Mouse (Mus musculus) lung, embryonic 14.5 days (tissue): ENCODE data around the gene Zfp592. TPM values are rescaled to one million over a fixed set of nuclear protein-coding genes. Genes with fewer than 3 reads are reported as not detected.
A peak's percentile ranks its signal among the peaks of the same experiment; 100 is the strongest.

Experiments
- ATAC-seq: fragments of 200-750 bp; cut with Nextera tagmentation; 2 replicates; pipeline ENCODE4 v1.8.0; 2017; ENCODE audit warnings: mild to moderate bottlenecking, moderate TSS enrichment, moderate library complexity; ENCODE audit not compliant: insufficient read depth
- DNase-seq: peaks from one replicate; pipeline ENCODE4 v3.0.0-alpha.2; 2015
- H3K27ac ChIP-seq: fragments of 300-500 bp; sonication (generic); 2 replicates; pipeline ENCODE4 v1.5.1; 2014; ENCODE audit warnings: low read depth, mild to moderate bottlenecking, moderate library complexity
- H3K27me3 ChIP-seq: fragments of 300-500 bp; sonication (generic); 2 replicates; pipeline ENCODE4 v1.6.1; 2014; ENCODE audit warnings: low read length, control low read depth; ENCODE audit not compliant: insufficient read depth
- H3K36me3 ChIP-seq: fragments of 300-500 bp; sonication (generic); 2 replicates; pipeline ENCODE4 v1.6.1; 2014; ENCODE audit warnings: control low read depth; ENCODE audit not compliant: insufficient read depth
- H3K4me1 ChIP-seq: fragments of 300-500 bp; sonication (generic); 2 replicates; pipeline ENCODE4 v1.6.1; 2014; ENCODE audit warnings: antibody characterized with exemption, control low read depth; ENCODE audit not compliant: insufficient read depth
- H3K4me2 ChIP-seq: fragments of 300-500 bp; sonication (generic); 2 replicates; pipeline ENCODE4 v1.6.1; 2014; ENCODE audit warnings: mild to moderate bottlenecking
- H3K4me3 ChIP-seq: fragments of 300-500 bp; sonication (generic); 2 replicates; pipeline ENCODE4 v1.5.1; 2014; ENCODE audit warnings: low read depth, low read length
- H3K9ac ChIP-seq: fragments of 300-500 bp; sonication (generic); 2 replicates; pipeline ENCODE4 v1.6.1; 2014
- H3K9me3 ChIP-seq: fragments of 300-500 bp; sonication (generic); 2 replicates; pipeline ENCODE4 v1.6.1; 2016; ENCODE audit warnings: low read depth, low read length, control low read depth
- CTCF ChIP-seq: IDR thresholded peaks from 2 replicates; pipeline ENCODE4 v1.5.1; 2016; ENCODE audit warnings: antibody characterized with exemption, low read depth
- WGBS: fragments of 180-500 bp; shearing (Covaris S2); extraction: QIAGEN DNeasy Blood & Tissue Kit; methylation state at CpG from one replicate; pipeline ENCODE4 v1.1.7; 2014; 5-methylcytosine and 5-hydroxymethylcytosine counted together
- polyA plus RNA-seq: library from polyadenylated mRNA; unstranded; fragments of >200 nt; fragmentation: Nextera tagmentation; extraction: Ambion mirVana; gene quantifications from 2 replicates; pipeline ENCODE4 v1.2.1, GENCODE M21; 2014

Zfp592 gene
- polyA plus RNA-seq, 1 experiment from 2014 or later: 18.1 TPM

DNA sequence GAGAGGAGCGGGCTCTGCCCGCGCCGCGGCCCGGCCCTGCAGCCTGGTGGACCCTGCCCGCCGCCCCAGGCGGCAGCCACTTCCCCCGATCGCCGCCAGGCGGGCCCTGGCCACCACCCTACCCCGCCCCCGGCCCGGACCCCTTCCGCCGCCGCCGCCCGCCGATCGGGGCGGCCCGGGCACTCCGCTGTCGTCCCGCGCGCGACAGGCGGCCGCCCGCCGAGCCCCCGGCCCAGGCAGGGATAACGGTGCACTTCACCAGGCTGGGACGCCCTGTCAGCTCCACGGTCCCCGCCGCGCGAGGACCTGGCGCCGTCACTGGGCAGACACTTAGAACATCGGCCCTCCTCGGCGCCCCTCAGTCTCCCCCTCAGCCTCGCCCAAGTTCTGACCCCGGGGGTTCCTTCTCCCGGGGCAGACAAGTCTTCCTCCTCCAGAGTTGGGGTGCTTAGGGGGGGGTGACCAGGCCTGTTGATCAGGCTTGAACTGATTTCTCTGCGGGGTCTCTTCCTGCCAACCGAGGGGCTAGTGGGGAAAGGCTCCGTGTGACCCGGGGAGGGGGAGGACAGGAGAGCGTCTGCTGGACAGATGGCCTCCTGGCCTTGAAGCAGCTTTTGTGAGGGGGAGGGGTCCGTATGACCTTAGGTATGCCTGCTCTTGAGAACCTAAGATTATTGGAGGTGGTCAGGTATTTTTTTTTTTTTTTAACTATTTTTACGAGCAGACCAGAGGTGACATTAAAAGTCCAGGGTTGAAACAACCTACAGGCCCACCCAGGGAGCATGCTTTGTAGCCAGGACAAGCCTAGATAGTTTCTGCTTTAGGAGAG lies 567 bp downstream of the Zfp592 start:
- DNase-seq: peak; percentile 82
- H3K9ac ChIP-seq: peak overlapping the region; percentile 96
- 0 out of 2 replicates have a peak, but pooled peaks cover 3% of the 10 kb centered on the region for H3K36me3 ChIP-seq
- H3K27ac ChIP-seq: peak overlapping the region; percentile 94
- no peaks in the 10 kb centered on the region for H3K9me3 ChIP-seq
- H3K27me3 ChIP-seq: no peaks in the 10 kb centered on the region
- H3K4me3 ChIP-seq: peak overlapping the region; percentile 95
- no peak for TF ChIP-seq CTCF
- 0 out of 2 replicates have a peak, but pooled peaks cover 9% of the 10 kb centered on the region for H3K4me1 ChIP-seq
- peak overlapping the region; percentile 84 for H3K4me2 ChIP-seq
- under 1% methylated on average over 56 of the region's 58 CpGs for WGBS
- ATAC-seq: peak; percentile 89

DNA sequence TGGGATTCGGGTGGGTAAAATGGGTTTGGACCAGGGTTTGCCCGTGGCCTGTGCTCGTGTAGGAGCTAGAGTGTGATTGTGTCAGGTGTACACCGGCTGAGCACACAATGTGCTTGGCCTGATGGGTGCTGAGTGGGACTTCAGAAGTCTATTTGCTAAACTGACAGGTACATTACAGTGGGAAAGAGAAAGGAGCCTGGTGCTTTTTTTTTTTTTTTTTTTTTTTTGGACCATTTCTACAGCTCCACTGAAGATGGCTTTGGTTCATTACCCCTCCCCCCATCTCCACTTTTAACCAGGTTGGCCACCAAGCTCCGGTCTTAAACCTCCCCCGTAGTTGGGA lies 1.2 kb downstream of the Zfp592 start:
- WGBS: 27% methylated on average over 6 of the region's 6 CpGs
- H3K36me3 ChIP-seq: 0 out of 2 replicates have a peak, but pooled peaks cover 3% of the 10 kb centered on the region
- H3K9ac ChIP-seq: peak overlapping the region; percentile 96
- H3K4me2 ChIP-seq: peak overlapping the region; percentile 84
- H3K27ac ChIP-seq: peak overlapping the region; percentile 94; the same call in 1 of the 2 replicates
- DNase-seq: peak; percentile 4
- H3K4me3 ChIP-seq: peak overlapping the region; percentile 95
- no peaks in the 10 kb centered on the region for H3K27me3 ChIP-seq
- TF ChIP-seq CTCF: no peak
- H3K4me1 ChIP-seq: 0 out of 2 replicates have a peak, but pooled peaks cover 9% of the 10 kb centered on the region
- no peaks in the 10 kb centered on the region for H3K9me3 ChIP-seq
- ATAC-seq: no peak

DNA sequence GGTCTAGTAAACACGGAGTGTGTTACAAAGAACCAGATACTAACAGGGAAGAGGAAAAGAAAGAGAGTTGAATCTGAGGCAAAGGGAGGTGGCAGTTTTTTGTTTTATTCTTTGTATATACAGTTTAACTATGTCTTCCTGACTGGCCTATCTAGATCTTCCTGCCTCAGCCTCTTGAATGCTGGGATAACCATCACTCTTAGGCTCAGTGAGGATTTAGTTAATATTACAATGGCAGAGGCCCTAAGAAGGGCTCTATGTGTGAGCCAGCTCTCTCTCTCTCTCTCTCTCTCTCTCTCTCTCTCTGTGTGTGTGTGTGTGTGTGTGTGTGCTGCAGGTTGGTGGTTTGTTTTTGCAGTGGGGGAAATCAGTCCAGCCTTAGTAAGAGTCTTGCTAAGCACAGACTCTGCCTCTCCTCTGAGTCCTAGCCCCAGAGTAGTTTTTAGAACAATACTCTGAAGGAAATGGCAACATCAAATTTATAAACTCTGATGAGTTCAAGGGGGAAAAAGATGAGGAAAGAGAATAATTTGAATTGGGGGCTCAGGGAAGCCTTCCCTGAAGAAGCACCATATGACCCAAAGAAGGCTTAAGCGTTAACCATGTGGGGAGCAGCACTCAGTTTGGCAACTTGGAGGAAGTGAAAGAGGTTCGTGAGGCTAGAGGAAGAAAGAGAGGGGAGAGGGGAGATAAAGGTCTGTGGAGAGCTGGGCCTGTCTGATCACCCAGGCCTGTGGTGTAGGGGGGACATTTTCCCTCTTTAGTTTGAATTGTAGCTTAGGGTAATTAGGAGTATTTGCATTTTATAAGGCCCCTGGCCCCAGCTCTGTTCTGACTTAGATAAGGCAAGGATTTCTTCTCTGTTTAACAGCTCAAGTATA lies 2.0 kb downstream of the Zfp592 start:
- Histone ChIP-seq H3K27ac (0 out of 2 replicates have a peak overlapping the region, but pooled peaks have one; percentile 2), H3K4me3 (peak overlapping the region; percentile 95; the same call in 1 of the 2 replicates), H3K9me3 (no peaks in the 10 kb centered on the region), H3K36me3 (peaks cover 4% of the 10 kb centered on the region; the same call in 1 of the 2 replicates), H3K4me1 (0 out of 2 replicates have a peak, but pooled peaks cover 9% of the 10 kb centered on the region), H3K9ac (no peak overlapping the region), H3K4me2 (peak overlapping the region; percentile 84), H3K27me3 (no peaks in the 10 kb centered on the region)
- TF ChIP-seq CTCF: no peak
- no peak for ATAC-seq
- peak; percentile 12 for DNase-seq
- 45% methylated on average over 3 of the region's 3 CpGs for WGBS

DNA sequence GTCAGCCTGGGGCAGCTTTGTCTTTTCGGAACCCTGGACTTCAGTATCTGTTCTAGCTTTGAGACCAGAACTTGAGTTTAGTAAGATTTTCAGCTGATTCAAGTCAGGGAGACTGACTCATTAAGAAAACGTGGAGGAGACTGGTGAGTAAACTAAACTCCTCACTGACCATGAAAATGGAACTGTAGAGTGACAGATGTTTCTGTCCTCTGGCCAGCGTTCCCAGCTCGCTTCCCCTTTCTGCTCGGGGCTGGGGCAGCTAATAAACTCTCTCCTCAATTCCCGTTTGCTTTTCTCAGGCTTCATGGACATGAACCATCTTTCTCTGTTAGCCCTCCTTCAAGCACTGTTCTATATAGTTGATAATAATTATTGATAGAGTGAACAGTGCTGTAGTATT lies 4.3 kb downstream of the Zfp592 start:
- ATAC-seq (no peak), DNase-seq (peak; percentile 15)
- 48% methylated on average over 6 of the region's 6 CpGs for WGBS
- Histone ChIP-seq H3K27ac (no peak overlapping the region), H3K4me2 (no peak overlapping the region), H3K36me3 (peaks cover 5% of the 10 kb centered on the region; the same call in 1 of the 2 replicates), H3K27me3 (no peaks in the 10 kb centered on the region), H3K4me1 (0 out of 2 replicates have a peak, but pooled peaks cover 9% of the 10 kb centered on the region), H3K4me3 (no peak overlapping the region), H3K9ac (no peak overlapping the region), H3K9me3 (no peaks in the 10 kb centered on the region)
- TF ChIP-seq CTCF: no peak

- Histone ChIP-seq H3K4me3 (no peak overlapping the region), H3K27ac (no peak overlapping the region), H3K4me1 (0 out of 2 replicates have a peak, but pooled peaks cover 8% of the 10 kb centered on the region), H3K4me2 (no peak overlapping the region), H3K36me3 (peaks cover 5% of the 10 kb centered on the region; the same call in 1 of the 2 replicates), H3K9me3 (no peaks in the 10 kb centered on the region), H3K27me3 (no peaks in the 10 kb centered on the region), H3K9ac (no peak overlapping the region)
- 93% methylated on average over 2 of the region's 2 CpGs for WGBS
- no peak for DNase-seq
- no peak for TF ChIP-seq CTCF
- no peak for ATAC-seq
Observed at GRCm38 (mm10) chr7:80999536-80999935, 6.1 kb downstream of the Zfp592 start.

DNA sequence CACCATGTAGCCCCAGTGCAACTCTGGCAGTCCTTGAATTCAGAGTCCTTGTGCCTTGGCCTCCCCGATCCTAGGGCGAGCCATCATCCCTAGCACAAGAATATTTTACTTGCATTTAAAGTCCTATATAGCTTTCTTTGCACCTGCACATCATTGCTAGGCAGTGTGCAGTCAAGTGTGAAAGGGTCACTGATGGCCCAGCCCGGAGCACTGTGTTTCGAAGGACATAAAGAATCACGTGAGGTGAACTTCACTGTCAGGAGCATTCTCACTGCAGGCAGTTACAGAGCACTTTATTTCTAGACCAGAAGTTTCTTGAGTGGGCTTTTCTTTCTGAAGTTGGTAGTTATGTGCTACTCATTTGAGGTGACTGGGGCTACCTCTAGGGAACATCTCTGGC lies 8.4 kb downstream of the Zfp592 start:
- Histone ChIP-seq H3K27ac (no peak overlapping the region), H3K27me3 (no peaks in the 10 kb centered on the region), H3K4me3 (no peak overlapping the region), H3K4me2 (no peak overlapping the region), H3K9me3 (no peaks in the 10 kb centered on the region), H3K36me3 (peaks cover 3% of the 10 kb centered on the region; the same call in 1 of the 2 replicates), H3K9ac (no peak overlapping the region), H3K4me1 (no peaks in the 10 kb centered on the region; the same call in 1 of the 2 replicates)
- no peak for TF ChIP-seq CTCF
- ATAC-seq (no peak), DNase-seq (no peak)
- 82% methylated on average over 5 of the region's 5 CpGs for WGBS
